9 mouse cellular contexts compared by ENCODE assay signal in the genomic region with DNA sequence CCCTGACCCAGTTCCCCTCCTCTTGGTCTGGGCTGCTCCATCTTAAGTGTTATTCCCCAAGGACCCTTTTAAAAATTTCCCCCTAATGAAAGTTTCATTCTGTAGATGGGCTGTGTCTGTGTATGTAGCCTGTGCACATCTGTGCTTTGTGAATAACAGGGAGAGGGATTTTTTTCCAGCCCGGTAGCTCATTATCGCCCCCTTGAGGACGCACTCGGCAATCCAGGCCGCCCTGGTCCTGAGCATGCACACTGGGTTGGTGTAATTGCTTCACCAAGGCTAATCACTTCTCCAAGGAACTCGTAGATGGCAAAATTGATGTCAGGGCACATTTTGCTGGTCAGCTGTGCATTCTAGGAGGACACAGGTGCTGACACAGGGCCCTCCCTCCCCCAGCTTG. TPM values are rescaled to one million over a fixed set of nuclear protein-coding genes. Genes with fewer than 3 reads are reported as not detected.
A peak's percentile ranks its signal among the peaks of the same experiment; 100 is the strongest.
DNase-seq lines count a peak whose midpoint lies in the region; ATAC-seq and TF ChIP-seq lines count a peak whose summit lies in the region.
"Had no signal": no experiment of that assay in that cellular context is flagged by ENCODE, and none has a peak within 500 bp of the region (broad histone marks: within the 10 kb centered on the region; RNA-seq: fewer than 3 reads in every experiment).

No protein-coding gene starts in this region.

- H3K79me2 ChIP-seq in liver, adult 2 months (ENCODE audit: control insufficient read depth, insufficient read depth, low read length) = no peaks in the 10 kb centered on the region

- no peak overlapping the region for H3K9ac ChIP-seq in forebrain, embryonic 12.5 days
- H3K9ac ChIP-seq in liver, adult 2 months (ENCODE audit: low read depth, low read length) = no peak overlapping the region
- no peak overlapping the region for H3K9ac ChIP-seq in liver, embryonic 12.5 days
- H3K9ac ChIP-seq: hindbrain, embryonic 15.5 days had no signal

- peaks cover 82% of the 10 kb centered on the region for H3K27me3 ChIP-seq in forebrain, embryonic 10.5 days (ENCODE audit: poor library complexity, severe bottlenecking)
- peaks cover 44% of the 10 kb centered on the region for H3K27me3 ChIP-seq in forebrain, embryonic 12.5 days
- 0 out of 2 replicates have a peak, but pooled peaks cover 2% of the 10 kb centered on the region for H3K27me3 ChIP-seq in liver, adult 2 months (ENCODE audit: control insufficient read depth, insufficient read depth, low read length)
- peaks cover 87% of the 10 kb centered on the region for H3K27me3 ChIP-seq in liver, embryonic 12.5 days (replicated peaks)
- peaks cover 86% of the 10 kb centered on the region for H3K27me3 ChIP-seq in embryonic facial prominence, embryonic 10.5 days (replicated peaks; ENCODE audit: low read depth, poor library complexity, severe bottlenecking)
- H3K27me3 ChIP-seq: hindbrain, embryonic 15.5 days had no signal

- no peak for TF ChIP-seq POLR2A in liver, adult 2 months (IDR thresholded peaks at IDR 0.05; ENCODE audit: extremely low read depth, insufficient read depth, low read length)
- TF ChIP-seq POLR2A in lung, adult 2 months (IDR thresholded peaks at IDR 0.05; ENCODE audit: borderline replicate concordance, extremely low read depth, low read depth, low read length) = no peak

- peaks cover 54% of the 10 kb centered on the region for H3K4me1 ChIP-seq in forebrain, embryonic 10.5 days
- peaks cover 58% of the 10 kb centered on the region for H3K4me1 ChIP-seq in forebrain, embryonic 12.5 days
- no peaks in the 10 kb centered on the region for H3K4me1 ChIP-seq in liver, adult 2 months (ENCODE audit: control insufficient read depth, insufficient read depth, low read length)
- H3K4me1 ChIP-seq in liver, embryonic 12.5 days = no peaks in the 10 kb centered on the region
- H3K4me1 ChIP-seq in embryonic facial prominence, embryonic 10.5 days = peaks cover 48% of the 10 kb centered on the region
- no peaks in the 10 kb centered on the region for H3K4me1 ChIP-seq in lung, adult 2 months (ENCODE audit: control insufficient read depth, insufficient read depth, low read length)

- H3K36me3 ChIP-seq in forebrain, embryonic 10.5 days (replicated peaks) = no peaks in the 10 kb centered on the region
- H3K36me3 ChIP-seq in forebrain, embryonic 12.5 days (replicated peaks) = no peaks in the 10 kb centered on the region
- no peaks in the 10 kb centered on the region for H3K36me3 ChIP-seq in liver, adult 2 months (ENCODE audit: control insufficient read depth, insufficient read depth, low read length)
- no peaks in the 10 kb centered on the region for H3K36me3 ChIP-seq in liver, embryonic 12.5 days
- H3K36me3 ChIP-seq in embryonic facial prominence, embryonic 10.5 days (replicated peaks) = no peaks in the 10 kb centered on the region
- H3K36me3 ChIP-seq: hindbrain, embryonic 15.5 days had no signal

- WGBS in forebrain, embryonic 10.5 days = 8% methylated on average over 6 of the region's 6 CpGs
- 10% methylated on average over 6 of the region's 6 CpGs for WGBS in forebrain, embryonic 12.5 days
- WGBS in liver, adult 2 months = 7% methylated on average over 6 of the region's 6 CpGs
- WGBS in liver, embryonic 12.5 days (ENCODE audit: insufficient replicate concordance) = 5% methylated on average over 6 of the region's 6 CpGs
- 8% methylated on average over 6 of the region's 6 CpGs for WGBS in embryonic facial prominence, embryonic 10.5 days
- WGBS in lung, adult 2 months = 10% methylated on average over 6 of the region's 6 CpGs

- no peak overlapping the region for H3K4me2 ChIP-seq in forebrain, embryonic 12.5 days
- H3K4me2 ChIP-seq in liver, embryonic 12.5 days = no peak overlapping the region
- H3K4me2 ChIP-seq: hindbrain, embryonic 15.5 days had no signal

- H3K4me3 ChIP-seq in forebrain, embryonic 10.5 days = no peak overlapping the region
- H3K4me3 ChIP-seq in forebrain, embryonic 12.5 days (replicated peaks) = no peak overlapping the region
- no peak overlapping the region for H3K4me3 ChIP-seq in liver, adult 2 months (ENCODE audit: insufficient read depth, low read depth, low read length)
- H3K4me3 ChIP-seq in liver, embryonic 12.5 days = no peak overlapping the region
- H3K4me3 ChIP-seq in embryonic facial prominence, embryonic 10.5 days = no peak overlapping the region
- no peak overlapping the region for H3K4me3 ChIP-seq in lung, adult 2 months (replicated peaks; ENCODE audit: extremely low read depth, low read depth, low read length)
- H3K4me3 ChIP-seq: hindbrain, embryonic 15.5 days had no signal

- peak; percentile 65 for DNase-seq in forebrain, embryonic 10.5 days (ENCODE audit: extremely low spot score, low spot score)
- no peak for DNase-seq in liver, adult 2 months (ENCODE audit: extremely low read depth, low read depth, low spot score)
- DNase-seq in ZHBTc4 (ENCODE audit: low read depth, low spot score) = peak; percentile 66
- DNase-seq in embryonic facial prominence, embryonic 10.5 days (ENCODE audit: low spot score) = peak; percentile 75
- peak; percentile 11 for DNase-seq in lung, adult 2 months
- DNase-seq in thymus, postnatal 4 days = peak; percentile 70

- no peak for ATAC-seq in forebrain, embryonic 12.5 days (ENCODE audit: low FRiP score)
- ATAC-seq in liver, embryonic 12.5 days = no peak

- H3K9me3 ChIP-seq in forebrain, embryonic 10.5 days = no peaks in the 10 kb centered on the region
- H3K9me3 ChIP-seq in forebrain, embryonic 12.5 days = no peaks in the 10 kb centered on the region
- H3K9me3 ChIP-seq in liver, embryonic 12.5 days (replicated peaks) = no peaks in the 10 kb centered on the region
- H3K9me3 ChIP-seq in embryonic facial prominence, embryonic 10.5 days = no peaks in the 10 kb centered on the region
- H3K9me3 ChIP-seq: hindbrain, embryonic 15.5 days had no signal

- H3K27ac ChIP-seq in forebrain, embryonic 10.5 days = no peak overlapping the region
- no peak overlapping the region for H3K27ac ChIP-seq in forebrain, embryonic 12.5 days
- no peak overlapping the region for H3K27ac ChIP-seq in liver, adult 2 months (replicated peaks; ENCODE audit: insufficient read depth, low read depth, low read length)
- no peak overlapping the region for H3K27ac ChIP-seq in liver, embryonic 12.5 days
- no peak overlapping the region for H3K27ac ChIP-seq in embryonic facial prominence, embryonic 10.5 days (replicated peaks)
- H3K27ac ChIP-seq: hindbrain, embryonic 15.5 days had no signal

- peak; percentile 70 for TF ChIP-seq CTCF in liver, adult 2 months (IDR thresholded peaks at IDR 0.05; ENCODE audit: low read depth, low read length)
- TF ChIP-seq CTCF in lung, adult 2 months (IDR thresholded peaks at IDR 0.05; ENCODE audit: insufficient read depth, low read length) = peak; percentile 50

RNA-seq across cellular contexts. Expression of gene Epha8, which starts 14.3 kb away (rescaled TPM):
- polyA plus RNA-seq in forebrain, embryonic 10.5 days (2016; fragmentation: Nextera tagmentation; extraction: Ambion mirVana) = 0.46 and 0.60 TPM in 2 replicates
- 1.3 and 1.8 TPM in 2 replicates for polyA plus RNA-seq in forebrain, embryonic 12.5 days (2016; fragmentation: Nextera tagmentation; extraction: Ambion mirVana)
- not detected in 2 replicates for total RNA-seq in liver, adult 2 months (2014; rRNA removed)
- not detected in 2 replicates for polyA plus RNA-seq in liver, adult 2 months (2012; rRNA removed)
- 0.06 and 0.11 TPM in 2 replicates for polyA plus RNA-seq in liver, embryonic 12.5 days (2016; fragmentation: Nextera tagmentation; extraction: Ambion mirVana)
- polyA plus RNA-seq in embryonic facial prominence, embryonic 10.5 days (2016; fragmentation: Nextera tagmentation; extraction: Ambion mirVana) = 0.88 and 1.1 TPM in 2 replicates
- 0.05 and 0.16 TPM in 2 replicates for polyA plus RNA-seq in lung, adult 2 months (2012; rRNA removed)
